Mouse (Mus musculus): ENCODE results near the gene Ntrk3. TPM values are rescaled to one million over a fixed set of nuclear protein-coding genes. Genes with fewer than 3 reads are reported as not detected.

The Ntrk3 gene
- polyA plus RNA-seq, 1 experiment from 2014 or later: 0.24 TPM

DNA sequence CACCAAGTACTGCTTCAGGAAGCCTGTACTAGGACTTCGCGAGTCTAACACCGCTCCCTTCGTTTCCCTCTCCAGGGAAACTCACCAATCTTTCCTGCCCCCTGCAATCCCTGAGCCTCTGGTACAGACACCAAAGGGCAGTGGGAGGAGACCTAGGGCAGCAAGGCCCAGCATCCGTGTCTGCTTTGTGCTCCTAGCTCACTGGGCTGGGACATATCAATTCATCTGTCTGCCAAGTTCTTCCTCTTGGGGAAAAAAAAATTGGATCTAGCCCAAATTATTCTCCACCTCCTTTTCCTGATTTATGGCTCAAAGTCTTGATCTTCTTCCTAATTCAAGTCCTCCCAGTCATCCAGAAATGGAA lies 168.6 kb downstream of the Ntrk3 start:
- Histone ChIP-seq H3K4me1 (no peaks in the 10 kb centered on the region), H3K36me3 (no peaks in the 10 kb centered on the region), H3K4me2 (no peak overlapping the region), H3K4me3 (no peak overlapping the region), H3K9ac (no peak overlapping the region), H3K27me3 (replicated peaks) (peaks cover 7% of the 10 kb centered on the region), H3K27ac (no peak overlapping the region), H3K9me3 (replicated peaks) (no peaks in the 10 kb centered on the region)
- no peak for ATAC-seq
- WGBS (ENCODE audit: insufficient replicate concordance): 8% methylated on average over 5 of the region's 5 CpGs

- H3K4me1 ChIP-seq: no peaks in the 10 kb centered on the region
- ATAC-seq: no peak
- H3K9ac ChIP-seq: no peak overlapping the region
- whole genome bisulfite sequencing (ENCODE audit: insufficient replicate concordance): 15% methylated on average over 16 of the region's 16 CpGs
- no peak overlapping the region for H3K4me2 ChIP-seq
- H3K27ac ChIP-seq: no peak overlapping the region
- no peaks in the 10 kb centered on the region for H3K9me3 ChIP-seq (replicated peaks)
- H3K27me3 ChIP-seq (replicated peaks): peaks cover 1% of the 10 kb centered on the region
- H3K4me3 ChIP-seq: no peak overlapping the region
- no peaks in the 10 kb centered on the region for H3K36me3 ChIP-seq
Observed at GRCm38 (mm10) chr7:78568411-78569254, 169.2 kb downstream of the Ntrk3 start.

DNA sequence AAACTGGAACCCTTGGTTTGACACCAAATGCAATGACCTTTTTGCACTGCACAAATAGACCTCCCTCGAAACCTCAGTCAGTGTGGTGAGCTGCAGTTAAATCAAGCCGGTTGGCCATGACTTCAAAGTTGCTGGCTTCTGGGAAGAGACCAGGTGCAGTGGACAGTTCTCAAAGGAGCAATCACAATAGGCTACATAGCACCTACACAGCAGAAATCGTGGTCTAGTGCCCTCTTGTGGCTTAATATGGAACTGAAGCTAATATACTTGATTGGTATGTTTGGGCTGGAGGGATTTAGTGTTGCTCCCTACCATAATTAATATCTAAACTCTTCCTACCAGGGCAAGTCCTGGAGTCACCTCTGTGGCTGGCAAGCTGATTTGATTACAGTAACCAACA lies 171.2 kb downstream of the Ntrk3 start:
- WGBS (ENCODE audit: insufficient replicate concordance): 32% methylated on average over 3 of the region's 3 CpGs
- no peak overlapping the region for H3K4me2 ChIP-seq
- no peaks in the 10 kb centered on the region for H3K4me1 ChIP-seq
- H3K36me3 ChIP-seq: no peaks in the 10 kb centered on the region
- H3K9ac ChIP-seq: no peak overlapping the region
- H3K27me3 ChIP-seq (replicated peaks): no peaks in the 10 kb centered on the region
- no peaks in the 10 kb centered on the region for H3K9me3 ChIP-seq (replicated peaks)
- H3K27ac ChIP-seq: no peak overlapping the region
- no peak for ATAC-seq
- H3K4me3 ChIP-seq: no peak overlapping the region

DNA sequence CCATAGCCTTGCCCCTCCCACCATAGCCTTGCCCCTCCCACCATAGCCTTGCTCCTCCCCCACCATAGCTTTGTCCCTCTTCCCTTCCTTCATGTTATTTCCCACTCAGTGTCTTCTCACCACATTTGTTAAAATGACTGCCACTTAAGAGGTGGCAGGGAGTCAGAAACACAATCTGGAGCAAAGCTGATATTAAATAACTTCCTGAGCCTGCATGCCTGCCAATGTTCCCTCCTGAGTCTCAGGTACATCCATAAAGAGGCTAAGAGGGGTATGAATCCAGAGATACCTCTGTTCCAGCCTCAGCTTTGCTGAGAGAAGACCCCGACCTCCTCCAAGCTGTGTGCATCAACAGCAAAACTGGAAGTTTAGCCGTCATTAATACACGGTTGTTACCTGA lies 172.4 kb downstream of the Ntrk3 start:
- Histone ChIP-seq H3K36me3 (no peaks in the 10 kb centered on the region), H3K4me2 (no peak overlapping the region), H3K9ac (no peak overlapping the region), H3K27ac (no peak overlapping the region), H3K9me3 (replicated peaks) (no peaks in the 10 kb centered on the region), H3K4me3 (no peak overlapping the region), H3K27me3 (replicated peaks) (no peaks in the 10 kb centered on the region), H3K4me1 (no peaks in the 10 kb centered on the region)
- ATAC-seq: no peak
- 76% methylated on average over 3 of the region's 3 CpGs for WGBS (ENCODE audit: insufficient replicate concordance)

GRCm38 (mm10) chr7:78558503-78558902 lies 179.3 kb downstream of the Ntrk3 start:
- Histone ChIP-seq H3K4me2 (no peak overlapping the region), H3K9ac (no peak overlapping the region), H3K27ac (no peak overlapping the region), H3K9me3 (replicated peaks) (no peaks in the 10 kb centered on the region), H3K27me3 (replicated peaks) (no peaks in the 10 kb centered on the region), H3K36me3 (no peaks in the 10 kb centered on the region), H3K4me1 (no peaks in the 10 kb centered on the region), H3K4me3 (no peak overlapping the region)
- 65% methylated on average over 5 of the region's 5 CpGs for WGBS (ENCODE audit: insufficient replicate concordance)
- no peak for ATAC-seq

- WGBS (ENCODE audit: insufficient replicate concordance): 67% methylated on average over 5 of the region's 5 CpGs
- ATAC-seq: no peak
Observed at GRCm38 (mm10) chr7:78555532-78555931, 182.3 kb downstream of the Ntrk3 start.

GRCm38 (mm10) chr7:78549461-78549860 lies 188.4 kb downstream of the Ntrk3 start:
- no peak overlapping the region for H3K4me2 ChIP-seq
- 79% methylated on average over 8 of the region's 8 CpGs for WGBS (ENCODE audit: insufficient replicate concordance)
- ATAC-seq: no peak

More at GRCm38 (mm10) chr7:78555532-78555931, 182.3 kb downstream of the Ntrk3 start:
- Histone ChIP-seq H3K9ac (no peak overlapping the region), H3K4me2 (no peak overlapping the region), H3K4me3 (no peak overlapping the region), H3K4me1 (no peaks in the 10 kb centered on the region), H3K36me3 (no peaks in the 10 kb centered on the region), H3K27me3 (replicated peaks) (no peaks in the 10 kb centered on the region), H3K27ac (no peak overlapping the region), H3K9me3 (replicated peaks) (no peaks in the 10 kb centered on the region)

GRCm38 (mm10) chr7:78548721-78549120 lies 189.1 kb downstream of the Ntrk3 start:
- 75% methylated on average over 5 of the region's 5 CpGs for WGBS (ENCODE audit: insufficient replicate concordance)
- Histone ChIP-seq H3K4me1 (no peaks in the 10 kb centered on the region), H3K9me3 (replicated peaks) (peaks cover 9% of the 10 kb centered on the region; the same call in 1 of the 2 replicates), H3K4me3 (no peak overlapping the region), H3K36me3 (no peaks in the 10 kb centered on the region), H3K4me2 (no peak overlapping the region), H3K27me3 (replicated peaks) (no peaks in the 10 kb centered on the region), H3K27ac (no peak overlapping the region), H3K9ac (no peak overlapping the region)
- no peak for ATAC-seq

More at GRCm38 (mm10) chr7:78549461-78549860, 188.4 kb downstream of the Ntrk3 start:
- H3K9ac ChIP-seq: no peak overlapping the region
- H3K4me1 ChIP-seq: no peaks in the 10 kb centered on the region
- no peak overlapping the region for H3K4me3 ChIP-seq
- no peaks in the 10 kb centered on the region for H3K27me3 ChIP-seq (replicated peaks)
- no peaks in the 10 kb centered on the region for H3K36me3 ChIP-seq
- no peak overlapping the region for H3K27ac ChIP-seq
- peaks cover 9% of the 10 kb centered on the region; the same call in 1 of the 2 replicates for H3K9me3 ChIP-seq (replicated peaks)

DNA sequence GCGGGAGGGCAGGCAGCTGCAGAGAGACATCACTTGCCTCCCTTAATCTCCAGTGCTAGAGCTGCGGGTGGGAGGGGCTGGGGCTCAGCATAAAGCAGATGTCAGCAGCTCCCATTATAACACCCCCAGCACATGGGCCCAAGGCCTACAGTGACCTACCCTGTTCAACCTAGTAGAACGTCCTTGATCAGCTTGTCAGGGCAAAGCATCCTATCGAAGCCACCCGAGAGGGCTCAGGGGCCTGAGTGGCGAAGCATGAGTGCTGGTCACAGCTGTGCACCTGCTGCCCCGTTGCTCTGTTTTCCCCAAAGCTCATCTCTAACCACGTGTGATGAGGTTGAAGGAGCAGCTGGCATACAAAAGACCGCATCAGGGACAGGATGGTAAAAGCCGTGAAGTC lies 191.3 kb downstream of the Ntrk3 start:
- Histone ChIP-seq H3K9ac (no peak overlapping the region), H3K36me3 (no peaks in the 10 kb centered on the region)
- no peak for ATAC-seq

GRCm38 (mm10) chr7:78542468-78542867 lies 195.3 kb downstream of the Ntrk3 start:
- Histone ChIP-seq H3K4me2 (no peak overlapping the region), H3K4me3 (no peak overlapping the region), H3K27me3 (replicated peaks) (no peaks in the 10 kb centered on the region), H3K36me3 (no peaks in the 10 kb centered on the region), H3K4me1 (no peaks in the 10 kb centered on the region), H3K27ac (no peak overlapping the region), H3K9ac (no peak overlapping the region), H3K9me3 (replicated peaks) (peaks cover 8% of the 10 kb centered on the region; the same call in 1 of the 2 replicates)
- ATAC-seq: no peak
- 45% methylated on average over 4 of the region's 4 CpGs for WGBS (ENCODE audit: insufficient replicate concordance)

More for the DNA sequence above, 191.3 kb downstream of the Ntrk3 start:
- no peaks in the 10 kb centered on the region for H3K4me1 ChIP-seq
- H3K4me2 ChIP-seq: no peak overlapping the region
- no peaks in the 10 kb centered on the region for H3K27me3 ChIP-seq (replicated peaks)
- H3K4me3 ChIP-seq: no peak overlapping the region
- peaks cover 9% of the 10 kb centered on the region; the same call in 1 of the 2 replicates for H3K9me3 ChIP-seq (replicated peaks)
- WGBS (ENCODE audit: insufficient replicate concordance): 66% methylated on average over 10 of the region's 10 CpGs
- H3K27ac ChIP-seq: no peak overlapping the region

DNA sequence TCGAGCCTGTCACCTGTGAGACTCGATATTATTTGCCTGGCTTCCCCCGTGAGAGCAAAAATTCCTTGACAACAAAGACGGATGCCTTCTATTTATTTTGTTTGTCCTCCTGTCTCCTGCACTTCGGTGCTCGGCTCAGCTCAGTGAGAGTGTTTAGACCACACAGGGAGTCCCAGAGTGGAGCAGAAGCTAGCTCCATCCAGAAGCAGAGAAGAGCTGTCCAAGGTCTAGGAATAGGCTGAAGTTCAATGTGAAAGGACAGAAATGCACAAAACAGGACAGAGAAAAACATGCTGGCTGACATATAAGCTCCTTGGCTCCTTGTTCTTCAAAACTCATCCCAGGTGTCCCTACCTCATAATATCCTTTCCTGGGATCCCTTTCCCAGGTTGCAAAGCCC lies 207.5 kb downstream of the Ntrk3 start:
- H3K9ac ChIP-seq: no peak overlapping the region
- H3K27me3 ChIP-seq (replicated peaks): no peaks in the 10 kb centered on the region
- no peak for ATAC-seq
- H3K4me2 ChIP-seq: no peak overlapping the region
- H3K27ac ChIP-seq: no peak overlapping the region
- no peak overlapping the region for H3K4me3 ChIP-seq
- no peaks in the 10 kb centered on the region for H3K36me3 ChIP-seq
- no peaks in the 10 kb centered on the region for H3K9me3 ChIP-seq (replicated peaks)
- 54% methylated on average over 6 of the region's 6 CpGs for WGBS (ENCODE audit: insufficient replicate concordance)
- H3K4me1 ChIP-seq: no peaks in the 10 kb centered on the region

GRCm38 (mm10) chr7:78528008-78528407 lies 209.8 kb downstream of the Ntrk3 start:
- Histone ChIP-seq H3K4me3 (no peak overlapping the region), H3K27me3 (replicated peaks) (no peaks in the 10 kb centered on the region), H3K4me1 (no peaks in the 10 kb centered on the region), H3K9ac (no peak overlapping the region), H3K36me3 (no peaks in the 10 kb centered on the region), H3K4me2 (no peak overlapping the region), H3K27ac (no peak overlapping the region), H3K9me3 (replicated peaks) (no peaks in the 10 kb centered on the region)
- ATAC-seq: no peak
- WGBS (ENCODE audit: insufficient replicate concordance): 83% methylated on average over 3 of the region's 3 CpGs
